ENCODE assay signal across 8 mouse cellular contexts in genomic region chr15:76987542-76988094, GRCm38 (mm10). TPM values are rescaled to one million over a fixed set of nuclear protein-coding genes. Genes with fewer than 3 reads are reported as not detected.
DNase-seq lines count a peak whose midpoint lies in the region; ATAC-seq lines count a peak whose summit lies in the region.

No protein-coding gene starts in this region.

- no peaks in the 10 kb centered on the region for H3K27me3 ChIP-seq in kidney, embryonic 16.5 days (ENCODE audit: insufficient read depth, low read length)
- peaks cover 9% of the 10 kb centered on the region for H3K27me3 ChIP-seq in hindbrain, embryonic 12.5 days
- peaks cover 32% of the 10 kb centered on the region for H3K27me3 ChIP-seq in limb, embryonic 10.5 days (ENCODE audit: low read depth, poor library complexity, severe bottlenecking)

- no peaks in the 10 kb centered on the region for H3K36me3 ChIP-seq in kidney, embryonic 16.5 days (ENCODE audit: insufficient read depth, low read length)
- no peaks in the 10 kb centered on the region for H3K36me3 ChIP-seq in hindbrain, embryonic 12.5 days
- H3K36me3 ChIP-seq in limb, embryonic 10.5 days, result no peaks in the 10 kb centered on the region

- H3K9me3 ChIP-seq in kidney, embryonic 16.5 days (ENCODE audit: low read length), result no peaks in the 10 kb centered on the region
- no peaks in the 10 kb centered on the region for H3K9me3 ChIP-seq in hindbrain, embryonic 12.5 days (replicated peaks)
- no peaks in the 10 kb centered on the region for H3K9me3 ChIP-seq in limb, embryonic 10.5 days (replicated peaks)

- H3K4me2 ChIP-seq in kidney, embryonic 16.5 days (replicated peaks; ENCODE audit: low read depth, low read length), result peak overlapping the region; percentile 79
- peak overlapping the region; percentile 65 for H3K4me2 ChIP-seq in hindbrain, embryonic 12.5 days (replicated peaks)

- intact Hi-C loops in gastrocnemius, postnatal 14 days (cut with DNase I; ENCODE audit: low total_unique reads), result no loop called here

- WGBS in kidney, embryonic 16.5 days, result 10% methylated on average over 21 of the region's 21 CpGs
- 6% methylated on average over 21 of the region's 21 CpGs for WGBS in hindbrain, embryonic 12.5 days
- WGBS in limb, embryonic 10.5 days, result 5% methylated on average over 21 of the region's 21 CpGs

- peak; percentile 90 for ATAC-seq in kidney, embryonic 16.5 days (ENCODE audit: low FRiP score, low TSS enrichment)
- ATAC-seq in hindbrain, embryonic 12.5 days (ENCODE audit: low FRiP score), result peak; percentile 84

- peak overlapping the region; percentile 59 for H3K4me3 ChIP-seq in kidney, embryonic 16.5 days (ENCODE audit: low read length)
- peak overlapping the region; percentile 31 for H3K4me3 ChIP-seq in hindbrain, embryonic 12.5 days
- peak overlapping the region; percentile 51 for H3K4me3 ChIP-seq in limb, embryonic 10.5 days

- no peak overlapping the region for H3K27ac ChIP-seq in kidney, embryonic 16.5 days (ENCODE audit: low read length)
- H3K27ac ChIP-seq in hindbrain, embryonic 12.5 days, result no peak overlapping the region
- no peak overlapping the region for H3K27ac ChIP-seq in limb, embryonic 10.5 days

- no peak for DNase-seq in kidney, adult 9 months
- peak; percentile 71 for DNase-seq in embryo, embryonic 10 days (ENCODE audit: low spot score)
- DNase-seq in limb, embryonic 10.5 days (ENCODE audit: low spot score), result peak; percentile 50
- peak; percentile 11 for DNase-seq in naive thymus-derived CD4-positive, alpha-beta T cell, adult 2 months (ENCODE audit: low read depth)
- DNase-seq in gastrocnemius, postnatal 14 days, result no peak
- DNase-seq in cerebellum, adult 18-20 months, result no peak

- H3K9ac ChIP-seq in kidney, embryonic 16.5 days (replicated peaks; ENCODE audit: low read length), result peak overlapping the region; percentile 72
- H3K9ac ChIP-seq in hindbrain, embryonic 12.5 days, result 0 out of 2 replicates have a peak overlapping the region, but pooled peaks have one; percentile 28

- 0 out of 2 replicates have a peak, but pooled peaks cover 8% of the 10 kb centered on the region for H3K4me1 ChIP-seq in kidney, embryonic 16.5 days (ENCODE audit: insufficient read depth, low read length)
- H3K4me1 ChIP-seq in hindbrain, embryonic 12.5 days, result peaks cover 15% of the 10 kb centered on the region
- peaks cover 8% of the 10 kb centered on the region for H3K4me1 ChIP-seq in limb, embryonic 10.5 days

RNA-seq across cellular contexts. Expression of gene 1110038F14Rik, which starts 39.3 kb away (rescaled TPM):
- 78.1 and 82.2 TPM in 2 replicates for polyA plus RNA-seq in kidney, embryonic 16.5 days (2015; fragmentation: Nextera tagmentation; extraction: Ambion mirVana)
- 70.2 and 72.4 TPM in 2 replicates for polyA plus RNA-seq in hindbrain, embryonic 12.5 days (2016; fragmentation: Nextera tagmentation; extraction: Ambion mirVana)
- polyA plus RNA-seq in limb, embryonic 10.5 days (2016; fragmentation: Nextera tagmentation; extraction: Ambion mirVana), result 80.3 and 88.1 TPM in 2 replicates
- 10 to 100 TPM; 22.7 to 25.4 TPM for total RNA-seq in gastrocnemius, postnatal 14 days (2021)

RNA-seq across cellular contexts. Expression of gene Apol6, which starts 56.9 kb away (rescaled TPM):
- not detected in 2 replicates for polyA plus RNA-seq in kidney, embryonic 16.5 days (2015; fragmentation: Nextera tagmentation; extraction: Ambion mirVana)
- polyA plus RNA-seq in hindbrain, embryonic 12.5 days (2016; fragmentation: Nextera tagmentation; extraction: Ambion mirVana), result not detected in 2 replicates
- polyA plus RNA-seq in limb, embryonic 10.5 days (2016; fragmentation: Nextera tagmentation; extraction: Ambion mirVana), result 0.14 TPM in 1 of 2 replicates, not detected in the other
- 10 to 100 TPM; 23.4 to 33.2 TPM for total RNA-seq in gastrocnemius, postnatal 14 days (2021)

Comparison
In these comparisons a context has a peak if more than half of its experiments do, and no peak if none do; other contexts are left out.
1. DNase-seq: peak in embryo, embryonic 10 days (single experiment), limb, embryonic 10.5 days (single experiment) and naive thymus-derived CD4-positive, alpha-beta T cell, adult 2 months (single experiment); none in kidney, adult 9 months (single experiment), gastrocnemius, postnatal 14 days (single experiment) and cerebellum, adult 18-20 months (0 of 2).
2. Peak in every context shown above with its lines, with median percentiles within 50 percentile points of each other: H3K4me3 ChIP-seq.